Mouse (Mus musculus) embryonic facial prominence, embryonic 12.5 days (tissue): ENCODE results near the gene Reep3. TPM values are rescaled to one million over a fixed set of nuclear protein-coding genes. Genes with fewer than 3 reads are reported as not detected.

Experiments
- polyA plus RNA-seq: library from polyadenylated mRNA; unstranded; fragments of >200 nt; fragmentation: Nextera tagmentation; extraction: Ambion mirVana; gene quantifications from 2 replicates; pipeline ENCODE4 v1.2.1, GENCODE M21; 2016

Reep3 gene
- polyA plus RNA-seq, 1 experiment from 2014 or later = 39.7 TPM

Other genes starting within 250 kb of the Reep3 start
- gene Jmjd1c, start 820 bp downstream of the Reep3 start, polyA plus RNA-seq = 56.3 and 62.7 TPM in 2 replicates
- gene Nrbf2, start 188.4 kb upstream of the Reep3 start, polyA plus RNA-seq = 38.7 and 41.6 TPM in 2 replicates